Mouse (Mus musculus) heart, adult 2 months (tissue): ENCODE results near the gene Abr. TPM values are rescaled to one million over a fixed set of nuclear protein-coding genes. Genes with fewer than 3 reads are reported as not detected.

Source experiments
- DNase-seq, 2 experiments: peaks; one replicate each; pipeline ENCODE4 v3.0.0; 2021
- H3K27ac ChIP-seq: fragments of 200-600 bp; 2 replicates; pipeline ENCODE4 v1.8.1; 2022
- H3K27me3 ChIP-seq: fragments of 200-500 bp; 2 replicates; pipeline ENCODE4 v1.6.1; 2012; ENCODE audit warnings: mild to moderate bottlenecking, low read length, inconsistent platforms, mixed read lengths; ENCODE audit not compliant: control insufficient read depth, insufficient read depth
- H3K36me3 ChIP-seq: fragments of 200-500 bp; 2 replicates; pipeline ENCODE4 v1.6.1; 2012; ENCODE audit warnings: low read length, inconsistent platforms; ENCODE audit not compliant: control insufficient read depth, insufficient read depth
- H3K4me1 ChIP-seq: fragments of 200-500 bp; 2 replicates; pipeline ENCODE4 v1.6.1; 2011; ENCODE audit warnings: low read length; ENCODE audit not compliant: control insufficient read depth, insufficient read depth
- H3K4me3 ChIP-seq: fragments of 200-600 bp; 2 replicates; pipeline ENCODE4 v1.8.1; 2022
- H3K79me2 ChIP-seq: fragments of 200-500 bp; replicated peaks from 2 replicates; pipeline ENCODE4 v1.6.1; 2012; ENCODE audit warnings: mild to moderate bottlenecking, inconsistent platforms, low read length, moderate library complexity, mixed read lengths; ENCODE audit not compliant: control insufficient read depth, insufficient read depth
- H3K9ac ChIP-seq: fragments of 200-500 bp; 2 replicates; pipeline ENCODE4 v1.6.1; 2012; ENCODE audit warnings: low read depth, mild to moderate bottlenecking, control low read depth, inconsistent platforms, low read length, mixed read lengths
- CTCF ChIP-seq: fragments of 200-600 bp; IDR thresholded peaks from 2 replicates; pipeline ENCODE4 v1.8.1; 2022; ENCODE audit warnings: antibody characterized with exemption, mild to moderate bottlenecking, moderate library complexity
- EP300 ChIP-seq: fragments of 200-500 bp; IDR thresholded peaks from 2 replicates; pipeline ENCODE4 v1.6.1; 2011; ENCODE audit warnings: low read depth, low read length, control low read depth; ENCODE audit not compliant: insufficient read depth
- POLR2A ChIP-seq: fragments of 200-500 bp; IDR thresholded peaks from 2 replicates; pipeline ENCODE4 v1.6.1; 2011; ENCODE audit warnings: mild to moderate bottlenecking, low read depth, low read length, control low read depth; ENCODE audit not compliant: insufficient read depth
- WGBS: fragments of 180-500 bp; shearing (Covaris S2); methylation state at CpG from one replicate; pipeline ENCODE4 v1.1.7; 2018; 5-methylcytosine and 5-hydroxymethylcytosine counted together
- intact Hi-C: fragments of 180-260 bp; cut with DNase I; formaldehyde crosslinking; loops from one replicate; pipeline ENCODE4 v1.15.1; 2025
- polyA plus RNA-seq: library from polyadenylated mRNA; depleted of rRNA; stranded (reverse); fragments of >200 nt; gene quantifications from 2 replicates; pipeline ENCODE4 v1.2.3, GENCODE M21; 2012
- total RNA-seq, 2 experiments: library from RNA; stranded (reverse); gene quantifications; 2 replicates each; pipeline ENCODE4 v1.2.3; 2021

The Abr gene
- total and polyA plus RNA-seq, 3 experiments: 23.4 to 32.2 (median 26.6) TPM

GRCm38 (mm10) chr11:76399587-76400330 is 222.4 kb downstream of the Abr start:
- intact Hi-C loops: loop anchor here (1.0 to 10.0 kb wide), 5 partner anchors 19 to 315 kb away; no protein-coding TSS in a partner anchor
- 3% methylated on average over 11 of the region's 11 CpGs for WGBS
- Histone ChIP-seq H3K9ac (peak overlapping the region; percentile 27), H3K36me3 (no peaks in the 10 kb centered on the region), H3K4me3 (peak overlapping the region; percentile 70), H3K79me2 (no peaks in the 10 kb centered on the region), H3K4me1 (peaks cover 3% of the 10 kb centered on the region; the same call in 1 of the 2 replicates), H3K27me3 (no peaks in the 10 kb centered on the region), H3K27ac (peak overlapping the region; percentile 87)
- TF ChIP-seq CTCF (peak; percentile 67), EP300 (no peak), POLR2A (no peak)
- peak; percentile 48 to 59 for DNase-seq

GRCm38 (mm10) chr11:76398798-76399586 is 223.1 kb downstream of the Abr start, which contains the start of gene Nxn:
TSS of gene Nxn (minus strand) at chr11:76399140.
- H3K27me3 ChIP-seq: no peaks in the 10 kb centered on the region
- TF ChIP-seq CTCF (peak; percentile 49), POLR2A (0 out of 2 replicates have a peak, but pooled peaks have one; percentile 46), EP300 (no peak)
- WGBS: under 1% methylated on average over 68 of the region's 70 CpGs
- H3K36me3 ChIP-seq: no peaks in the 10 kb centered on the region
- peak within 1 kb of the TSS; percentile 87 for H3K27ac ChIP-seq
- intact Hi-C loops: loop anchor here (1.0 to 5.0 kb wide), 4 partner anchors 18 to 146 kb away; no protein-coding TSS in a partner anchor
- H3K4me3 ChIP-seq: peak within 1 kb of the TSS; percentile 70
- H3K79me2 ChIP-seq: no peaks in the 10 kb centered on the region
- peaks cover 3% of the 10 kb centered on the region; the same call in 1 of the 2 replicates for H3K4me1 ChIP-seq
- H3K9ac ChIP-seq: peak within 1 kb of the TSS; percentile 70
- DNase-seq: peak; percentile 97 to 99

GRCm38 (mm10) chr11:76398312-76398797 is 223.8 kb downstream of the Abr start:
- Histone ChIP-seq H3K79me2 (no peaks in the 10 kb centered on the region), H3K4me3 (peak overlapping the region; percentile 70), H3K27ac (peak overlapping the region; percentile 87), H3K9ac (peak overlapping the region; percentile 70), H3K36me3 (no peaks in the 10 kb centered on the region), H3K27me3 (no peaks in the 10 kb centered on the region), H3K4me1 (peaks cover 5% of the 10 kb centered on the region; the same call in 1 of the 2 replicates)
- intact Hi-C loops: loop anchor here (2.0 to 5.0 kb wide), 3 partner anchors 18 to 126 kb away; no protein-coding TSS in a partner anchor
- under 1% methylated on average over 33 of the region's 33 CpGs for WGBS
- no peak for TF ChIP-seq CTCF
- no peak for TF ChIP-seq EP300
- no peak for TF ChIP-seq POLR2A
- DNase-seq: no peak

GRCm38 (mm10) chr11:76397650-76398311 is 224.3 kb downstream of the Abr start:
- no peak for TF ChIP-seq CTCF
- no peak for TF ChIP-seq POLR2A
- TF ChIP-seq EP300: no peak
- peak overlapping the region; percentile 70 for H3K4me3 ChIP-seq
- H3K27me3 ChIP-seq: no peaks in the 10 kb centered on the region
- peaks cover 2% of the 10 kb centered on the region; the same call in 1 of the 2 replicates for H3K79me2 ChIP-seq
- H3K36me3 ChIP-seq: no peaks in the 10 kb centered on the region
- H3K4me1 ChIP-seq: peaks cover 5% of the 10 kb centered on the region; the same call in 1 of the 2 replicates
- 7% methylated on average over 25 of the region's 26 CpGs for WGBS
- peak overlapping the region; percentile 87 for H3K27ac ChIP-seq
- intact Hi-C loops: loop anchor here (2.0 to 5.0 kb wide), 3 partner anchors 17 to 125 kb away; no protein-coding TSS in a partner anchor
- H3K9ac ChIP-seq: peak overlapping the region; percentile 70
- DNase-seq: peak; percentile 45 to 67

GRCm38 (mm10) chr11:76392996-76393395 is 229.1 kb downstream of the Abr start:
- no peak overlapping the region for H3K27ac ChIP-seq
- H3K36me3 ChIP-seq: no peaks in the 10 kb centered on the region
- DNase-seq: no peak
- H3K9ac ChIP-seq: no peak overlapping the region
- peaks cover 4% of the 10 kb centered on the region for H3K4me1 ChIP-seq
- WGBS: 86% methylated on average over 11 of the region's 11 CpGs
- intact Hi-C loops: no loop called here
- no peaks in the 10 kb centered on the region for H3K27me3 ChIP-seq
- H3K4me3 ChIP-seq: no peak overlapping the region
- peaks cover 2% of the 10 kb centered on the region; the same call in 1 of the 2 replicates for H3K79me2 ChIP-seq
- TF ChIP-seq EP300 (no peak), CTCF (no peak), POLR2A (no peak)
